Mouse (Mus musculus): ENCODE results near the gene Apol9a.
"Not testable (repeated sequence)": the region's sequence is repeated elsewhere in the genome, so short reads cannot be mapped to it uniquely, and the experiment has no call there.

GRCm38 (mm10) chr15:77412695-77413094 is 1.8 kb upstream of the Apol9a start:
- not testable (repeated sequence) for TF ChIP-seq CTCF (IDR thresholded peaks at IDR 0.05; ENCODE audit: low read depth, low read length); GATA2 (IDR thresholded peaks at IDR 0.05; ENCODE audit: borderline replicate concordance, low read depth, low read length); POLR2AphosphoS5 (IDR thresholded peaks at IDR 0.05; ENCODE audit: insufficient replicate concordance, low read depth, low read length)
